Mouse (Mus musculus) G1E (cell line): ENCODE results near the gene Sdr16c6.

Experiments
- CTCF ChIP-seq: IDR thresholded peaks from 2 replicates; pipeline ENCODE4 v1.5.1; 2012; ENCODE audit warnings: low read depth, low read length, inconsistent platforms, mixed read lengths
- GATA1 ChIP-seq: IDR thresholded peaks from 2 replicates; pipeline ENCODE4 v1.6.1; 2012; ENCODE audit warnings: borderline replicate concordance, low read length, inconsistent platforms, mixed read lengths
- GATA2 ChIP-seq: IDR thresholded peaks from 2 replicates; pipeline ENCODE4 v1.6.1; 2012; ENCODE audit warnings: low read depth, low read length, inconsistent platforms, borderline replicate concordance
- POLR2AphosphoS5 ChIP-seq: IDR thresholded peaks from 2 replicates; pipeline ENCODE4 v1.6.1; 2012; ENCODE audit warnings: low read depth, low read length, inconsistent platforms; ENCODE audit not compliant: insufficient replicate concordance
- TAL1 ChIP-seq: conservative IDR thresholded peaks from 2 replicates; pipeline ENCODE4 v1.6.1; 2012; ENCODE audit warnings: low read depth, low read length, inconsistent platforms, mixed read lengths

DNA sequence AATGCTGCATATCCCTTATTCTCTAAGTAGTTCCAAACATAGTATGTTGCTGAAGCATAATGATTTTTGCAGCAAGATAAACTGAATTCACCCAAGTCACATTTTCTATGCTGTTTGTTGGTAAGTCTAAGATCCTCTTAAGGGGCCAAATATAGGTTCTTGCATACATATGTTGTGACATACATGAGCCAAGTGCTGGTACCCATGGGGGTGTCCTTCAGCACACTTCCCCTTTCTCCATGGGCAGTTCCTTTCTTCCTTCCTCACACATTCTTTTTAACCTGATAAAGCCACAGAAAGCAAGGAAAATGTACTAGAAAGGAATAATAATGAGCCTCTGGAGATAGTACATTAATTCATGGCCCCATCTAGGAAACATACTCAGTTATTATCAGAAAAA lies 2.9 kb upstream of the Sdr16c6 start:
- TF ChIP-seq CTCF (no peak), POLR2AphosphoS5 (no peak), GATA1 (no peak), TAL1 (no peak), GATA2 (no peak)
